Mouse (Mus musculus) heart, postnatal 0 days (tissue): ENCODE data around the gene Spag8.

Experiments
- CTCF ChIP-seq: IDR thresholded peaks from 2 replicates; pipeline ENCODE4 v1.5.1; 2016; ENCODE audit warnings: antibody characterized with exemption, control low read depth, low read depth
- EP300 ChIP-seq: IDR thresholded peaks from 2 replicates; pipeline ENCODE4 v1.6.1; 2016; ENCODE audit warnings: antibody characterized with exemption, low read depth

DNA sequence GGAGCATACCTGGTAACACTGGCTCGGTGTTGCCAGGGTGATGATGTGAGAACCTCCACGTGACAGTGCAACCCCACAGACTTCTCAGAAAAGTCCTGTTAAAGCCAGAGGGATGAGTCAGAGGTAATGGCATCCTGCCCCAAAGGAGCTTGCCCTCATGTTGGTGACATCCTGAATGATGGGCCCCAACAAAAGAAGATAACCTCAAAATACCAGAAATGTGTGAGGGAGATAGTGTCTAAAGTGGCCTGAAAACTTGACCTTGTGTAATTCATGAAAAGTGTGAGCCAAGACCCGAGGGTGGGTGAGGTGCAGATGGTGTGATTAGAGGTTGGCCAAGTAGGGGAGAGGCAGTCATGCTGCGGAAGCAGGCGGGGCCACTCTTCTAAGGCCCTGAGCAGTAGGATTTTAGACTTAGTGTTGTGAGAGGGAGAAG, 40.4 kb upstream of the Spag8 start:
- TF ChIP-seq CTCF (no peak), EP300 (no peak)
